Mouse (Mus musculus) urinary bladder, postnatal 4 days (tissue): ENCODE data around the gene Ptpn23.
"Not testable (repeated sequence)": the region's sequence is repeated elsewhere in the genome, so short reads cannot be mapped to it uniquely, and the experiment has no call there.

Experiments used
- DNase-seq, 2 experiments: peaks; one replicate each; pipeline ENCODE4 v3.0.0; 2021 to 2022; ENCODE audit warnings: low spot score in 2 of 2

Gene Ptpn23

DNA sequence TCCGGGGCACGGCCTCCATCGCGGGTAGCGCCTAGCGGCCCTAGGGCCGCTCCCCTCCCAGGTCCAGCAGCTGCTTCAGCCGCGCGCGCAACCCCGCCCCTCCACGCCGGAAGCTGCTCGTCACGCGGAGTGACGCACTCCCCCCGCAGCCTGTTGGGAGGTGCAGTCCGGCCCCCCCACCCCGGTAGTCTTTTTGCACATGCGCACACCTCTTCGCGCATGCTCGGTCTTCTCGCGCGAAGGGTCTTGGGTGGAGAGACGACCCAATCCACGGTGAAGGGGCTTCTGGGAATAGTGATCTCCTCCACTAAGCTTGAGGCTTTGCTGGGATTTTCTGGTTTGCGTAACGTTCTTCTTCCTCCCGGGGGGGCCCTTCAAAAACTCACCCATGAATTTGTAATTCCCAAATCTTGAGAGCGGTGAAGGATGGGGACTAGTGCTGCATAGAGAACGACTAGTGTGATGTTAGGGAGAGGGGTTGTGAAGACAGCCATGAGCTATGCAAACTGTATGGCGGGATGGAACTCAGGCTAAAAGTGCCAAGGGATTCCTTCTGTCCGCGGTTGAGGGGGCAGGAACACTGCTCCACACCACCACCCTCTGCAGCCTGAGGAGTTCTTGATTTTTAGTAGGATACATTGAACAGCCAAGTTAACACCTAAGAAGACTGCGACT is at the start of gene Ptpn23:
TSS of gene Ptpn23 (minus strand) at position 115 of the 675 bp plus-strand sequence.
- DNase-seq, result peak; percentile 93 to 96

DNA sequence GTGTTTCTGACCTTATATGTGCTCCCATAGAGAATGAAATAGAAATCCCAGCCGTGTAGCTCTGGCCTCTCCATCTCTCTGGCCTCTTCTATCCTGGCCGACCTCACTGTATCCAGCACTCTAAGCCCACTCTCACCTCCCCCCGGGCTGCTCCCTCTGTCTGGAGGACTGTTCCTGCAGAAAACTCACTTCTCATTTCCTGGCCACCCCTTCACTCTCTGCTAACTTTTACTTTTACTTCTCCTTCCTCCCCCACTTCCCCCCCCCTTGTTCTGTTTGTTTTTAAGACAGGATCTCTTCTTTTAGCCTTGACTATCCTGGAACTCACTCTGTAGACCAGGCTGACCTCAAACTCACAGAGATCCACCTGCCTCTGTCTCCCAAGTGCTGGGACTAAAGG is 44.5 kb upstream of the Ptpn23 start:
- DNase-seq, result no peak

DNA sequence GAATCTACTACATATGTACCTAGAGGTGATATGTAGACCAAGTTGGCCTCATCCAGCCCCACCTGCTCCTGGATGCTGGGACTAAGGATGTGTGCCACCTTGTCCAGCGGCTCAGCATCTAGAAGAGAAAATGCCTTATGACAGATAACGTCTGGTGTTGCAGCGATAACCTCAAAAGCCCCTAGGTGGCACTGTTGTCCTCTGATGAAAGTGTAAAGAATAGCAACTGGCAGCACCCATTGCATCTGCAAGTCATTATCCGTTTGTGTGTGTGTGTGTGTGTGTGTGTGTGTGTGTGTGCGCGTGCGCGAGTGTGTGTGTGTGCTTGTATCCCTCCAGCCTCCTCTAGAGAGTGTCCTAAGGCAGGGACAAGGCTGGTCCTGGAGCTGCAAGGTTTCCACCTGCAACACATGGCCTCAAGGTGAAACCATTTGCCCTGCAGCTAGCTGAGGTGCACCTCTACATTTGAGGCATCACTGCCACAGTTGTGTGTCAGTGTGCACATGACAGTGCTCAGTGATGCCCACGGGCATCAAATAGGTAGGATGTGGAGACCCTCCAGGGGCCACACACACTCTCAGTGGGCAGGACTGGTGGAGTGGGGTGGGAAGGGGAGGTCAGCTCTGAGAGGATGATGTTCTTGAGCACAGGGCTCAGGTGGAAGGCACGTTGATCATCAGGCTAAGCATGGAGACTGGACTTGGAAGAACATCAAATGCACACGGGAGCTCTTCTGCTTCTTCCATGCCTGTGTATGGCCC is 41.0 kb upstream of the Ptpn23 start:
- peak; percentile 51 to 73 for DNase-seq

DNA sequence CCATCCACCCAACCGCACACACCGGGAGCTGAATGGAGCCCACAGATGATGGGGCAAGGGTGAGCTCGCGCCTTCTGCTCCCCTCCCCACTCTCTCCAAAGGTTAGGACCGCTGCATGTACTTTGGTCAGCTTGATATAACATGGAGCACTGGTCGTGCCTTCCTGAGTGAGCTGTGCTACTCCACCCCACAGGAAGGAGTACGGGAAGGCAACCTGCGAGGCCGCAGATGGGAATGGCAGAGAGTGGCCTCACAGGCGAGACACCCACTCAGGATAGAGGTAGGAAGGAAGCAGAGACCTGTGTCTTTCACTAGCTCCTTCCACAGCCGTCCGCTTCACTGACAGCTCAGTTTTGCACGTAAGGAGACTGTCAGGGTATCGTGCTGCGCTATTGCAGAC is 40.3 kb upstream of the Ptpn23 start:
- DNase-seq, result no peak

- no peak for DNase-seq
These were observed 32.5 kb upstream of the Ptpn23 start for GRCm38 (mm10) chr9:110440559-110440958.

DNA sequence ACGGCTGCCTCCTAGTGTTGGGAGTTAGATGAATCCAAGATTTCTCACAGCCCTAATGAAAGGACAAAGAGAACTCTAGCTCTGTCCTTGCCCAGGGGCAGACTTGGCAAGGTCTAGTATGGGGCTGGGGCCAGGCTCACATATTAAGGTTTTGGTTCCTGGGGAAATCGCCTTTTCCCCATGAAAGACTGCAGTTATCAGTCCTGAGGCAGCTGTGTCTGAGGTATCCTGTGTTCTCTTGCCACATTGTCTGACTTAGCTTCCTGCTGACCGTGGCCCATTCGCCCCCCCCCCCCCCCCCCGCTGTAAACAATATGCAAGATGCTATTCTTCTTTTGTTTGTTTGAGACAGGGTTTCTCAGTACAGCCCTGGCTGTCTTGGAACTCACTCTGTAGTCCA is 32.0 kb upstream of the Ptpn23 start:
- DNase-seq, result no peak

DNA sequence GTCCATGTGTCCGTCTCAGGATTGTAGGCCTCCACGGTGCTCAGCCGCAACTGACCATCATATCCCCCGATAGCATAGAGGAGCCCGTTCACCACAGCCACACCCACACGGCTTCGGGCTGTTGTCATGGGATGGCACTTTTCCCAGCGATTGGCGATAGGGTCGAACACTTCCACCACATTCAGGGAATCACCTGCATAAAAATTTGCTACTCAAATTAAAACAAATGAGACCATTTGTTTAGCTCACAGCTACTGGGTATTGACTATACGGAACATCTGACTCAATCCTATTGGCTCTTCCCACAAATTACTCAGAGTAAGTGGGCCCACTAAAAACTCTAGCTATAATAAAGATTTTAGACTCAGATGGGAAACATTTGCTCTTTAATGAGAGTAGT is 28.0 kb upstream of the Ptpn23 start:
- peak in 1 of 2 experiments; percentile 47 for DNase-seq

DNA sequence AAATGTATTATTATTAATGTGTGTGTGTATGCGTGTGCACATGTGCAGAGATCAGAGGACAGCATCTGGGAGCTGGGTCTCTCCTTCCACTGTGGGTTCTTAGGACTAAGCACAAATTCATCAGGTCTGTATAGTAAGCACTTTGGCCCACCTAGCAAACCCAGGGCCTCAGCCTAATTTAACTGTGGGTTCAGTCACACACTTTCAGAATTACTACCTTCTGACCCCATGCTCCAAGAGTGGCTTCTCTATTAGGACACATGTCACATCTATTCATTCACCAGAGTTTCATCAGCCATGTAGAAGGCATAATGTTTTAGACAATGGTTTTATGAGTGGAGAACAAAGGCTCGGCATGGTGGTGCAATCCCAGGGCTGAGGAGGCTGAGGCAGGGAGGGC is 25.0 kb upstream of the Ptpn23 start:
- no peak for DNase-seq

- no peak for DNase-seq
These were observed 23.2 kb upstream of the Ptpn23 start for GRCm38 (mm10) chr9:110431241-110431640.

- DNase-seq, result no peak
These were observed 11.6 kb upstream of the Ptpn23 start, which contains the start of gene Ngp for GRCm38 (mm10) chr9:110419511-110420112. Gene Ngp, plus strand, starts transcription at chr9:110419747.

DNA sequence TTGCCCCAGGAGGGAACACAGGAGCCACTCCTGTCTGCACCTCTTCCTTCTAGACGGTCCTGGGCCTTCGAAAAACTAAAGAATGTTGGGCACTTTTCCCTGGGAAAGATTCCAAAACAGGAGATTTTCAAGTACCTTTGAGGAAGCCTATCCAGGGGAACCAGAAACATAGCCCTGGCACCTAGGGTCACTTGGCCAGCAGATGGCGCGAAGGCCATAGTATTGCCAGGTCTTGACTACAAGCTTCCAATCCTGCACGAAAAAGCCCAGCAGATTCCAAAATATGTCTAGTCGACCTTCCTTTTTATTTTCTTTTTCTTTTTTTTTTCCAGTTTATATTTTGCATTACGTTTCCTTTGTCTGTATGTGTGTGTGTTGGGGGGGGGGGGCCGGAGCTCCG is 5.8 kb upstream of the Ptpn23 start:
- no peak for DNase-seq

- DNase-seq, result no peak
These were observed 4.9 kb upstream of the Ptpn23 start for GRCm38 (mm10) chr9:110412926-110413325.

DNA sequence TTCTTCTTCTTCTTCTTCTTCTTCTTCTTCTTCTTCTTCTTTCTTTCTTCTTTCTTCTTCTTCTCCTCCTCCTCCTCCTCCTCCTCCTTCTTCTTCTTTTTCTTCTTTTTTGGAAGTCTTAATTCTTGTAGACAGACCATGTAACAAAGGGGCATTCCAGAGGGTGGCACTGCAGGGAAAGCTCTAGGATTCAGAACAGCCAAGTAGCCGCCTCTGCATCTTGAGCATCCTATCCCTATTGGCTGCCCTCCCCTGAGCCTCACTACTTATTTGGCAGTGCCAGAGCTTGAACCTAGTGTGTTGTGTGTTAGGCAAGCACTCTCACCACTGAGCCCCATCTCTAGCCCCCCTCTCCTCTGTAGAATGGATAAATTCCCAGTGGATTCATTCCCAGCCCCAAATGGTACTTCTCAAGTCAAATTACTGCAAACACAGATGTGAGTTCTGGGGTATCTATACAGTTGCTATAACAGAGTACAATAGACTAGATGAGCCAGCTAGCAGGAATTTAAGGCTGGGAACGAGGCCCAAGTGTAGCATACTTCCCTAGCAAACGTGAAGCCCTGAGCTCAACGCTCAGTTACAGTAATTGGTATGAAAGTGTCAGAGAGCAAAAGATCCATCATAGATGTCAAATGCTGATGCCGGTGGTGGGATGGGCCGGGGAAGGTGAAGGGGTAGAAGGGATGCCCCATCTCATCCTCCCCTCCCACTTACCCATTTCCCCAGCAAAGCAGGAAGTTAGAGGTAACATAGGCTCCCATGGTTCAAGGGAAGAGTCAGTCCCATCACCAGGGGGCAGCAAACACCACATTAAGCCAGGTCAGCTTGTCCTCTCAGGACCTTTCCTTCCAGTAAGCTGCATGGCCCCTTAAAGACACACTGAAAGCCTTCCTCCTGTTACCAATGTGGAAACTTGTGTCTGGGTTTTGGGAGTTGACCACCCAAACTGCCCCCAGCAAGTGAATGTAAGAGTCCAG is 3.2 kb upstream of the Ptpn23 start:
- peak; percentile 71 to 89 for DNase-seq

- no peak for DNase-seq
These were observed 508 bp downstream of the Ptpn23 start for GRCm38 (mm10) chr9:110407311-110408098.

DNA sequence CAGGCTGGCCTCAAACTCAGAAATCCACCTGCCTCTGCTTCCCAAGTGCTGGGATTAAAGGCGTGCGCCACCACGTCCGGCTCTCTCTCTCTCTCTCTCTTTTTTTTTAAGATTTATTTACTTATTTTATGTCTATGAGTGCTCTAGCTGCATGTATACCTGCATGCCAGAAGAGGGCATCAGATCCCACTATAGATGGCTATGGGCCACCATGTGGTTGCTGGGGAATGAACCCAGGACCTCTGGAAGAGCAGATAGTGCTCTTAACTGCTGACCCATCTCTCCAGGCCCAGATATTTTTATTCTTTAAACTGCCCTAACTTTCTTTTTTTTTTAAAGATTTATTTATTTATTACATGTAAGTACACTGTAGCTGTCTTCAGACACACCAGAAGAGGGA is 4.8 kb downstream of the Ptpn23 start:
- DNase-seq, result not testable (repeated sequence)

DNA sequence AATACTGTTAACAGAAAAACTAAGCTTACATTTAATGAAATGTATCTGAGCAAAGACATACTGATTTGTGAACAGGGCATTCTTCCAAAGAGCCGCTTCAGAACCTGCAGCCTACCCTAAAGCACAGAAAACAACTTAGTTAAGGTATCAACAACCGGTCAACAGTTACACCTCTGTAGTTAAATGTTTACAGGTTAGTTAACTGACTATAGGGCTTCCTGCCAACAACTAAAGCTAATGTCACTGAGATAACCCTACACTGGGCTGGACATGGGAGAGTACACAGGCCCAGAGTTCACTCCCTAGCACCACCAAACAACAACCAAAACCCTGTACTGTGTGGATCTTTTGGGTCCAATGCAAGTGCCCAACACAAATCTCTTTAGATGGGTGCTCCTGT is 5.3 kb downstream of the Ptpn23 start:
- no peak for DNase-seq

DNA sequence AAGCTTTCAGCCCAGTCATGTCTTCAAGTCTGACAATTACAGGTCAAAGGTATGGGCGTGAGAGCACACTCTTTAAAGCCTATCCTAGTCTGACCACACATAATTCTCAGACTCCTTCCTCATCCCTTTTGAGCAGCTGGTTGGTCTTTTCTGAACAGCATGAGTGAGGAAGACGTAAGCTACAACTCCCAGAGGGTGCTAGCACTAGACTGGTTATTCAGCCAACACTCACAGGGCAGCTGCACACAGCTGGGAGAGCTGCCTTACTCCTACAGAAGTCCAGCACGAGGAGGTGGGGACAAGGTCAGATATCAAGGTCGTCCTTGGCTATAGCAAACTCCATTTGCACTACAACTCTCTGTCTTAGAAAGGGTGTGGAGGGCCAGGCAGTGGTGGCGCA is 7.4 kb downstream of the Ptpn23 start:
- DNase-seq, result peak in 1 of 2 experiments; percentile 52

GRCm38 (mm10) chr9:110393295-110393694 is 14.7 kb downstream of the Ptpn23 start:
- DNase-seq, result no peak

- DNase-seq, result no peak
These were observed 17.2 kb downstream of the Ptpn23 start for GRCm38 (mm10) chr9:110390843-110391242.

DNA sequence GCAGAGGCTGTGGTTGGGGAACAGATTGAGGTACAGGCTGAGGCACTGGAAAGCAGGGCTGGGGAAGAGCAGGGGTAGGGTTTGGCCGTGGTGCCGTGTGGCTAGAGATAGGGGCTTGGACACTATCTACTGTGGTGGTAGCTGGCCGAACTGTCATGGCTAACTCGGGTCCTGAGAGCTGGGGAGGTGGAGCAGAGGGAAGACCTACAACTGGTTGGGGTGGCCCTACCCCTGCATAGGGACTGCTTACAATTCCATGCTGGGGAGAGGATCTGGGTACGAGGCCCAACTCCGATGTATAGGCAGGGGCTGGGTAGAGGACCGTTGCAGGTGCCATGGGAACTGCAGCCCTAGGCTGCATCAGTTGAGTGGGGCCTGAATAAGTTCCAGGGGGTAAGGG is 20.0 kb downstream of the Ptpn23 start:
- no peak for DNase-seq
